Mouse (Mus musculus) kidney, adult 9 months (tissue): ENCODE measurements around the gene Slc35c2.

Source experiments
- DNase-seq: peaks from one replicate; pipeline ENCODE4 v3.0.0; 2022

Gene Slc35c2

DNA sequence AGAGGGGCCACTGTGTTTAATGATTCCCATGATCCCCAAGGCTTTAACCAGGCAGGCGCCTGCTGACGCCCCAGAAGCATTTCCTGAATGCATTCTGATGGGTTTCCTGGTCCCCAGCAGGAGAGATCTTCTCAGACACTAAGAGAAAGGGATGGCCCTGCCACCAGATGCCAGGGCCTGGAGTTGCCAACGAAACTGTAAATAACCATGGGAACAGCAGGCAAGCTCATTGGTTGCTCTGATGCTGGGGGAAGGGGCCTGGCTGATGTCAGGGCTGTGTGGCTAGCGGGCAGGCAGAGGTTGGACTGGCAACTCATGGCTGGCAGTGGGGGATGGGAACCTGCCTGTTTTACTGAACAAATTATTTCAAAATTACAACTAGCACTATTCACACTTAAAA, 14.1 kb downstream of the Slc35c2 start:
- no peak for DNase-seq

- DNase-seq, result no peak
Observed at GRCm38 (mm10) chr2:165271326-165271725, 16.3 kb downstream of the Slc35c2 start.

DNA sequence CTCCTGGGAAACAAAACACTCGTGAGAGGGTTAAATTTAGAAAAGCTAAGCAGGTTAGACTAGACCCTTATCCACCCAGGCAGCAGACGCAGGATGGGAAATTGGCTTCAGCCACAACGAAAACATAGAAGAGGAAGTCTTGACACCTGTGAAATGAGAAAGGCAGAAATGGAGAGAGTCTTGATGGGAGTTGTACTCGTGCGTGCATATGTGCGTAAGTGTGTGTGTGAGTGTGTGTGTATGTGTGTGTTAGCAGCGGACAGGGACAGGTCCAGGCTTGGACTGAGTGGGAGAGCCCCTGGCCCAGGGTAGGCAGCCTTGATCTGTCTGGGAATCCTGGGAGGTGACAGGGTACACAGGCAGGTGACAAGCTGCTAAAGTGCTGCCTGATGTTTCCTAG, 16.8 kb downstream of the Slc35c2 start:
- DNase-seq, result no peak

- no peak for DNase-seq
Observed at GRCm38 (mm10) chr2:165266739-165267138, 20.9 kb downstream of the Slc35c2 start.

- DNase-seq, result no peak
Observed at GRCm38 (mm10) chr2:165263861-165264260, 23.8 kb downstream of the Slc35c2 start.

DNA sequence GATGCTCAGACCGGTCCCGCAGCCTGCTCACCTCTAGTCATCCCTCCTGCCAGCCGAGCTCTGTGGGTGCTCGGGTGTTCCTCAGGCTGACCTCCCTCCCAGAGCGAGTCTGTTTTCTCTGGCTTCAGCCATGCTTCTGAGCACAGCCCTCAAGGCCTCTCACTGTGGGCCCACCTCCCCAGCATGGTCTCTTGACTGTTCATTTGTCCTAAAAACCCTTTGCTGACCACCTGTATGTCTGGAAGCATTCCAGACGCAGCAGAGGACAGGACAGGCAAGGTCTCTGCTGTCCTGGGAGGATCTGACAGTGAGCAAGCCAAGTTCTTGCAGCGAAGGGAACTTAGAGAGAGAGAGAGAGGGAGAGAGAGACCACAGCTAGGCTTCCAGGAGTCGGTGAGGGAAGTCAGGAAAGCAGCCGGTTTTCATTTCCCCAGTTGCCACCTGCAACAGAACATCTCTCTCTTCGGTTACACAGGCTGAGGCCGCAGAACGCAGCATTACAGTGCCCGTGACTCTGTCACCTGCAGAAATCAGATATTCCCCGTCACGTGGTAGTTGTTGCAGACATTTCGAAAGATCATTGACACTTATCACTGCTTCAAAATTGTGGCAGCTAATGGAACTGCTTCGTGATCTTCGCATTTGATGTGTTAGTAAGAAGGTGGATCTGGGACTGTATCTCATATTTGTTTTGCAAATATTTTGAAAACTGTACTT, 25.2 kb downstream of the Slc35c2 start:
- DNase-seq, result no peak

GRCm38 (mm10) chr2:165259859-165260258, 27.8 kb downstream of the Slc35c2 start:
- no peak for DNase-seq

DNA sequence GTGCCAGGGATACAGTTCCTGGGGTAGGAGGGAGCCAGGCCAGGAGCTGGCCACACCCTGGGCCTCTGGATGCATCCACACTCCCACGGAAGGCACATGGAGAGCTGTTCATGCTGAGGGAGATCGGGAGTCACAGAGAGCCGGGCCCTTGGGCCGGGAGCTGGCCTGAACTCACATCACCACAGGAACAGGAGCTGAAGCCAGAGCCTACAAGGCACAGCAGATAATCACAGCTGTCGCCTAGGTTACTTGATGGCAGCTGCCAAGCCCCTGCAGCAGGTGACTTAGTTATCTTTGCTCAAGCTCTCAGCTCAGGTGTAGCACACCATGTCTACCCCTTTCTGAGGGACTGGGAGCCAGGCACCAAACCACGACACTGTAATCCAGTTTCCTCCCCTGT, 29.3 kb downstream of the Slc35c2 start:
- no peak for DNase-seq

- no peak for DNase-seq
Observed at GRCm38 (mm10) chr2:165257151-165257834, 30.4 kb downstream of the Slc35c2 start.

DNA sequence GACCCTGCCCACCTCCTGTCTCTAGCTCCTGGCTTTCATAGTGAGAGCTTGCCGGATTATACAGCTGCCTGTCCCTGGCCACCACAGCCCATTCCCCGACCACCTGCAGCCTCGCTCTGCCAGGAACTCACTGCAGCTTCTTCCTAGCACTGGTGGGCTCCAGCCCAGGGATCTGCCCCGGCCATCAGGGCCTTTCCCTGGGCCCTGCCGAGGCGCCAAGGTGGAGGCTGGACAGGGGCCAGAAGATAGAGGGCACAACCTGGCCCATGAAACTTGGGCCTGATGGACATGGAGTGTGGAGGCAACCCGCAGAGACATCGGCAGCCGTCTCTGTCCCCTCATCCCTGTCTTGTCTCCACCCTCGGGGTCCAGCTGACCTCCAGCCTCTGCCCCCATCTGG, 31.5 kb downstream of the Slc35c2 start:
- no peak for DNase-seq

- DNase-seq, result no peak
Observed at GRCm38 (mm10) chr2:165253867-165254266, 33.8 kb downstream of the Slc35c2 start.

DNA sequence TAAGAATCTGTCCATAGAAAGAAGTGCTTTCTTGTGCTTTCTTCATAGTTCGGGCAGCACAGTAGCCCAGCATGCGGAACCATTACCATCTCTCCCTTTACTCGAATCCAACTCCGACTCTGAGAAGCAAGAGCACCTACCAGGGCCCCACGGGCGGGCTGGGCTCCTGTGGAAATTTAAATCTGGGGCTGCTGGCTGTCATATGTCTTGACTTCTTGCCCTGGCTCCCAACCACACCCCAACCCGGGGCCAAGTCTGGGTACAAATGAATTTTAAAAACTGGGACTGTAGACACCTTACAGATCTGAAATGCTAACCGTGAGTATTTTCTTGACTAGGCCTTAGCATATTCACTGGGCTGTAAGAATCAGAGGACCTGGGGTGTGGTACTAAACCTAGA, 34.4 kb downstream of the Slc35c2 start:
- no peak for DNase-seq

DNA sequence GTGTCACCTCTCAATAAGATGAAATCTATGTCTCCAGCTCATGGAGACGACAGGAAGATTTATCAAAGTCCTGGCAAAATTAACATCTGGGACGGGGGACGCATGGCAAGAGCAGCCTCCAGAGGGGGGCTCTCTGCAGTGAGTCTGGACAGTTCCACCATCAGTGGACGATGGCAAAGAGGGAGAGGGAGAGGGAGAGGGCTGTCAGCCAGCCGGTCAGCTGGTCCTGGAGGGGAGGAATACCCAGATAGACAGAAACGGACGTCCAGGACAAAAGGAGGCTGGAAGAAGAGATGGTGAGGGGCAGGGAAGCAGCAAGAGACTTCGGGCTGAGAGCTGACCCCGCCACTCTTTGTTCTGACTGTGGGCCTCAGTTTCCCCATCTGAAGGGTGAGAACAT, 34.9 kb downstream of the Slc35c2 start:
- DNase-seq, result no peak

DNA sequence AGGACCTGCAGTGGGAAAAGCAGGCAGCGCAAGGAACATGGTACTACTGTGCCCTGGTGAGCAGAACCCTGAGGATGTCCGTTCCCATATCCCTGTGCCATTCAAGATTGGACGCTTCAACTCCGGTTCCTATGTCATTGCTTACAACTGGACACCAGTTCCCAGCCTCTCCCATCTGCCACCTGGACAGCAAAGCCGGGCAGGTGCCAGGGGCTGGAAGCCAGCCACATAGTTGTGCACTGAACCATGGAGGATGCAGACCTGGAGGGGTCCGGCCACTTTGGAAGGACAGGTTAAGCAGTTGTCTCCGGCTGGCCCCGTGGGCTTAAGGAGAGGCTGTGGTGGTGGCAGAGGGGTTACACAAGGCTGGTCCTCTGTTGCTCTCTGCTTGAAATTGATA, 35.3 kb downstream of the Slc35c2 start:
- peak; percentile 58 for DNase-seq

GRCm38 (mm10) chr2:165250903-165251302, 36.8 kb downstream of the Slc35c2 start:
- DNase-seq, result no peak

DNA sequence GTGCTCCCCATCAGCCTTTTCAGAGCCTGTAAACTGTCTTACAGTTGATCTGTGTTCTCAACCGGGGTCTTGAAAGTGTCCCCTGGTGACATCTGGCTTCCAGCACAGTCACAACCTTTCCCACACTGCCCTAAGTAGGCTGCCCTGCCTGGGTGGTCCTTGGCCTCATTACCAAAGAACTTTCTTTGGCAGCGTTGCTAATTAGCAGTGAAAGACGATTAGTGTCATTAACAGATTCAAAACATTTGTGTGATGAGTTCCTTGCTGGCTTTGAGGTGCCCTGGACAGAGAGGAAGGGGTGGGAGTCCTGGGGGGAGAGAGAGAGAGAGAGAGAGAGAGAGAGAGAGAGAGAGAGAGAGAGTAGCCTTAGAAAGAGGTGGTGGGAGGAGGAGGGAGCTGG, 38.7 kb downstream of the Slc35c2 start:
- DNase-seq, result no peak

GRCm38 (mm10) chr2:165246349-165246748, 41.3 kb downstream of the Slc35c2 start:
- DNase-seq, result no peak

DNA sequence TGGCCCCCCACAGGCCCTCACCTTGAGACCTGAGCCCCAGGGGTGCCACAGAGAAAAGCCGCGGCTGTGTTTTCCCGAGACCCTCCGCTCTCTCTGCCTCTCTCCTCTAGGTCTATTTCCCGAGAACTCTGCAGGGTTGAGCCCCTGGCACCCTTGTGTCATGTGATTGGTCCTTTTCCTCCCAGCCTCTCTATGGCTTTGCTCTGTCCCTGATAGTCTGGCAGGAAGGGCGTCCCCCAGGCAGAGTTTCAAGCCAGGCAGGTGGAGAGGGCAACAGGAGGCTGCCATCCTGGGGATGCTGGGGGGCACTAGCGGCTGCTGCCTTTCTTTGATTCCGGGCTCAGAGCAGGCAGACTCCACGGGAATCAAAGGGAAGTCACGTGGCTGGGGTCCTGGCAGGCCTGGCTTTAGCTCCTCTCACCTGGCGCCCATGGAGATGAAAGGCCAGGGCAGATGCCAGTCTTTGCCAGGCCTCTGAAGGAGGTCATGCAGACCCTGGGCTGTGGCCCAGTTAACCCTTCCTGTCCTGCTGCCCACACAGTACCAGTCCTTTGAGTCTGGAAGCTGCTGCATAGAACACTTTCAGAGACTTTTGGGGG, 44.4 kb downstream of the Slc35c2 start:
- DNase-seq, result no peak

DNA sequence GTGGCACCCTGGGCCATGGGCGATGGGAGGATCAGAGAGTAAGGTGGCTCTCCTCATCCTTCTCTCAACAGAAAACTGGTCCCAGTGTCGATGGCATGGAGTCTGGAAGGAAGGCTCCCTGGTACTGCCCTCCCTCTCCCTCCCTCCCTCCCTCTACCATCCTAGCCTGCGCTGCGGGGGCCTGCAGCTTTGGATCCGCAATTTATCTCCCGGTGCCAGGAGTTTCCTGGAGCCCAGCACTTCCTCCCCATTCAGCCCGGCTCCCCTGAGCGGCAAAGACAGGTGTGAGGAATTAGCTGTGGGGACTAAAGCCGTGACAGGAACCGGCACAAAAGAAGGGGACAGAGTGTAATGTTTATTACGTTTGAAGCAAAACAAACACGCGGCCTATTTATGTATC, 45.1 kb downstream of the Slc35c2 start:
- DNase-seq, result no peak

DNA sequence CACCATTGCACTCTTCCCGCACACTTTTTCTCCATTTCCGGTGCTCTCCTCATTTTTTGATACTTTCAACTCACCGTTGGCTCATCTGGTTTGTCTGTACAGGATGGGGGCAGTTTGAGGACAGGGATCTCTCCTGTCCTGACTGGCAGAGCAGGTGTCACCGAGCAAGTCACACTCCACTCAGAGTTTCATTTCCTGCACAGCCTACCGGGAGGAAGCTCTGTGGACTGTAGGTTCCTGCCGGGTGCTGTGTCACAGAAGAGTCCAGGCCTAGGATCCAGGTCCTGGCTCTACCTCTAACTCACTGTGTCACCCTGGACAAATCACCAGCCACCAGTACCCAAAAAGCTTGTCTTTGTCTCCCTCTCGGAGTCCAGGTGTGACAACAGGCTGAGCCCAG, 45.9 kb downstream of the Slc35c2 start:
- no peak for DNase-seq

DNA sequence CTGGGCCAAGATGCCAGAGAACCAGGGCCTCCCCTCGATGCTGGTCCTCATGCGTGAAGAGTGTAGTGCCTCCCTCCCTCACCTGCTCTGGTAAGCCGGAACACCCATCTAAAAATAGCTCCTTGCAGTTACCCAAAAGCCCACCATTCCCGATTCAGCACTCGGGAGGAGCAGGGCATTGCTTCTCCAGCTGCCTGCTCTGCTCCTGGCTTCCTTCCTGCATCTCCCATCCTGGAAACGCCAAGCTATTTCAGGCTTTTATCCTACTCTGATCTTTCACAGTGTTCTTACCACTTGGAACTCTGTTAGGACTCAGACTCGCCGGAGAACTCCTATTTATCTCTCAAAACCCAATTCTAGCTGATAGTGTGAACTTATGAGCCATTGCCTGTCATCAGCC, 47.3 kb downstream of the Slc35c2 start:
- no peak for DNase-seq

DNA sequence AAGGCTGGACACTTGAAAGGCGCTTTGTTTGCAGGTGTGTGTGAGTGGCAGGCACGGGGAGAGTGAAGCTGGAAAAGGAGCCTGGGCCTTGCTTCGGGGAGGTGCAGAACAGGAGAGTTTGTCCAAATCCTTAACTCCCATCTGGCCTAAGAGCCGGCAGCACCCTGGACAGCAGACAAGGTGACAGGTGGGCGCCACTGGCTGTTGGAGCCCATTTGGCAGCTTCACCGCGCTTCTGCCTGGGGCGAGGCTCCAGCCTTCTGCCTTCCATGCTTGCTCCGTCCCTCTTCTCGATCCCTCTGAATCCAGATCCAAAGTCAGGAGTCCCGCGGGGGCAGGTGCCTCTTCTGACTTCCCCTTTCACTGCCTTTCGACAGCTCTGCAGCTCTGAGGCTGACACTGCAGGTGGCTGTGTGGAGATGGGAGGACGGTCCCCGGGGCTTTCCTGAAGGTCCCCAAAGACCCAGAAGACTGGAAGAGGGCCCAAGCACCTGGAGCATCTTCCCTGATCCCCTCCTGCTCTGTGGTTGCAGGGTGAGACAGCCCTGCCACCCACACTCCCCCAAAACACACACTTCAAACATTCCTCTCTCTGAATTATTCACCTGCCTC, 48.0 kb downstream of the Slc35c2 start:
- DNase-seq, result no peak

GRCm38 (mm10) chr2:165238416-165239145, 49.1 kb downstream of the Slc35c2 start:
- DNase-seq, result no peak
